Mouse (Mus musculus) kidney, postnatal 0 days (tissue): ENCODE data around the gene Diaph3. TPM values are rescaled to one million over a fixed set of nuclear protein-coding genes. Genes with fewer than 3 reads are reported as not detected.

ENCODE experiments used
- ATAC-seq: fragments of 200-750 bp; cut with Nextera tagmentation; replicated peaks from 2 replicates; pipeline ENCODE4 v1.8.0; 2017; ENCODE audit warnings: low read depth, moderate number of reproducible peaks, moderate TSS enrichment, moderate library complexity; ENCODE audit not compliant: low FRiP score
- DNase-seq: peaks from one replicate; pipeline ENCODE4 v3.0.0-alpha.2; 2016; ENCODE audit warnings: low spot score
- H3K27ac ChIP-seq: fragments of 300-500 bp; sonication (generic); 2 replicates; pipeline ENCODE4 v1.5.1; 2014; ENCODE audit warnings: mild to moderate bottlenecking
- H3K27me3 ChIP-seq: fragments of 300-500 bp; sonication (generic); 2 replicates; pipeline ENCODE4 v1.6.1; 2014; ENCODE audit warnings: low read length, mixed read lengths; ENCODE audit not compliant: insufficient read depth
- H3K36me3 ChIP-seq: fragments of 300-500 bp; sonication (generic); 2 replicates; pipeline ENCODE4 v1.6.1; 2014; ENCODE audit warnings: low read length, mixed read lengths; ENCODE audit not compliant: insufficient read depth
- H3K4me1 ChIP-seq: fragments of 300-500 bp; sonication (generic); replicated peaks from 2 replicates; pipeline ENCODE4 v1.6.1; 2014; ENCODE audit warnings: antibody characterized with exemption, low read length, mixed read lengths; ENCODE audit not compliant: insufficient read depth
- H3K4me2 ChIP-seq: fragments of 300-500 bp; sonication (generic); 2 replicates; pipeline ENCODE4 v1.6.1; 2014; ENCODE audit warnings: mild to moderate bottlenecking, low read length, moderate library complexity, mixed read lengths
- H3K4me3 ChIP-seq: fragments of 300-500 bp; sonication (generic); replicated peaks from 2 replicates; pipeline ENCODE4 v1.5.1; 2014; ENCODE audit warnings: low read depth, low read length
- H3K9ac ChIP-seq: fragments of 300-500 bp; sonication (generic); 2 replicates; pipeline ENCODE4 v1.6.1; 2014; ENCODE audit warnings: low read depth, low read length
- H3K9me3 ChIP-seq: fragments of 300-500 bp; sonication (generic); replicated peaks from 2 replicates; pipeline ENCODE4 v1.6.1; 2016; ENCODE audit warnings: low read length, inconsistent platforms, mixed read lengths
- CTCF ChIP-seq: IDR thresholded peaks from 2 replicates; pipeline ENCODE4 v1.5.1; 2016; ENCODE audit warnings: antibody characterized with exemption, low read depth, mild to moderate bottlenecking, moderate library complexity
- WGBS: fragments of 180-500 bp; shearing (Covaris S2); extraction: QIAGEN DNeasy Blood & Tissue Kit; methylation state at CpG from one replicate; pipeline ENCODE4 v1.1.7; 2014; 5-methylcytosine and 5-hydroxymethylcytosine counted together
- polyA plus RNA-seq: library from polyadenylated mRNA; unstranded; fragments of >200 nt; fragmentation: Nextera tagmentation; extraction: Ambion mirVana; gene quantifications from 2 replicates; pipeline ENCODE4 v1.2.1, GENCODE M21; 2015

The Diaph3 gene
- polyA plus RNA-seq: 2.9 and 3.1 TPM in 2 replicates

GRCm38 (mm10) chr14:87140963-87141486 lies at the start of gene Diaph3:
Gene Diaph3 (minus strand): TSS chr14:87141235.
- Histone ChIP-seq H3K4me2 (peak within 1 kb of the TSS; percentile 85), H3K4me3 (peak within 1 kb of the TSS; percentile 76), H3K36me3 (no peaks in the 10 kb centered on the region), H3K9me3 (no peaks in the 10 kb centered on the region), H3K27me3 (no peaks in the 10 kb centered on the region), H3K4me1 (no peaks in the 10 kb centered on the region), H3K27ac (no peak within 1 kb of the TSS), H3K9ac (peak within 1 kb of the TSS; percentile 60)
- TF ChIP-seq CTCF: no peak
- under 1% methylated on average over 41 of the region's 43 CpGs for WGBS
- DNase-seq: peak; percentile 96
- ATAC-seq: peak; percentile 100

DNA sequence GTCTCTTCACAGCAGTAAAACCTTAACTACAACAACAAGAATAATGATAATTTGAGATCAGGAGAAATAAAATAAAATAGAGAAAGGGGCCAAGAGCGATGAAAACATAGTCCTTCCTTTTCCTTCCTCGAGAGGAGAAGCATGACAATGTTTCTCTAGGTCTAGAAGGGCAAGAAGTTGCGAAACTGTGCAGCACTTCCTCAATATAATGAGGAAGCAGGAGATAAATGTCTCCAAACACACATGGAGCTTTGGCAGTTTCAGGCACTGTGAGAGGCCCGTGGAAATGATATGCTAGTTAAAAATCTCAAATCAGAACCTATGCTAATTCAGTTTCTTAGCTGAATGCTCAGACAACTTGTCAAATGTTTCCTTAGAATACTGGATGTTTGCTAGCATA lies 49.6 kb upstream of the Diaph3 start:
- DNase-seq: no peak
- no peak overlapping the region for H3K4me2 ChIP-seq
- no peaks in the 10 kb centered on the region for H3K4me1 ChIP-seq
- no peak overlapping the region for H3K9ac ChIP-seq
- no peak overlapping the region for H3K4me3 ChIP-seq
- no peaks in the 10 kb centered on the region for H3K9me3 ChIP-seq
- ATAC-seq: no peak
- no peaks in the 10 kb centered on the region for H3K27me3 ChIP-seq
- no peaks in the 10 kb centered on the region for H3K36me3 ChIP-seq
- no peak for TF ChIP-seq CTCF
- 70% methylated on average over 4 of the region's 4 CpGs for WGBS
- no peak overlapping the region for H3K27ac ChIP-seq

GRCm38 (mm10) chr14:87171577-87171976 lies 30.5 kb upstream of the Diaph3 start:
- H3K4me1 ChIP-seq: no peaks in the 10 kb centered on the region
- ATAC-seq (no peak), DNase-seq (no peak)
- H3K36me3 ChIP-seq: no peaks in the 10 kb centered on the region
- H3K4me2 ChIP-seq: no peak overlapping the region
- H3K9ac ChIP-seq: no peak overlapping the region
- no peak overlapping the region for H3K27ac ChIP-seq
- no peaks in the 10 kb centered on the region for H3K27me3 ChIP-seq
- no peaks in the 10 kb centered on the region for H3K9me3 ChIP-seq
- no peak for TF ChIP-seq CTCF
- H3K4me3 ChIP-seq: no peak overlapping the region
- 82% methylated on average over 6 of the region's 6 CpGs for WGBS

GRCm38 (mm10) chr14:87169151-87169550 lies 28.1 kb upstream of the Diaph3 start:
- Histone ChIP-seq H3K36me3 (no peaks in the 10 kb centered on the region), H3K4me2 (no peak overlapping the region), H3K9ac (no peak overlapping the region), H3K4me3 (no peak overlapping the region), H3K27me3 (no peaks in the 10 kb centered on the region), H3K27ac (no peak overlapping the region), H3K9me3 (no peaks in the 10 kb centered on the region), H3K4me1 (no peaks in the 10 kb centered on the region)
- WGBS: 64% methylated on average over 1 of the region's 1 CpGs
- no peak for ATAC-seq
- no peak for DNase-seq
- TF ChIP-seq CTCF: no peak

- no peak overlapping the region for H3K27ac ChIP-seq
- TF ChIP-seq CTCF: no peak
- no peaks in the 10 kb centered on the region for H3K36me3 ChIP-seq
- no peak overlapping the region for H3K4me3 ChIP-seq
- no peaks in the 10 kb centered on the region for H3K27me3 ChIP-seq
- no peak overlapping the region for H3K4me2 ChIP-seq
- no peaks in the 10 kb centered on the region for H3K9me3 ChIP-seq
- WGBS: 80% methylated on average over 9 of the region's 9 CpGs
- ATAC-seq: no peak
- no peak overlapping the region for H3K9ac ChIP-seq
- DNase-seq: no peak
- H3K4me1 ChIP-seq: no peaks in the 10 kb centered on the region
These were observed 14.7 kb upstream of the Diaph3 start for GRCm38 (mm10) chr14:87155621-87156238.

GRCm38 (mm10) chr14:87149684-87150083 lies 8.6 kb upstream of the Diaph3 start:
- TF ChIP-seq CTCF: no peak
- DNase-seq (no peak), ATAC-seq (no peak)
- no peak overlapping the region for H3K4me2 ChIP-seq
- H3K4me3 ChIP-seq: no peak overlapping the region
- no peak overlapping the region for H3K9ac ChIP-seq
- no peaks in the 10 kb centered on the region for H3K9me3 ChIP-seq
- no peak overlapping the region for H3K27ac ChIP-seq
- H3K27me3 ChIP-seq: no peaks in the 10 kb centered on the region
- WGBS: 80% methylated on average over 6 of the region's 6 CpGs
- no peaks in the 10 kb centered on the region for H3K4me1 ChIP-seq
- no peaks in the 10 kb centered on the region for H3K36me3 ChIP-seq
